Mouse (Mus musculus): Measurements from ENCODE around the gene Slc22a2. TPM values are rescaled to one million over a fixed set of nuclear protein-coding genes. Genes with fewer than 3 reads are reported as not detected.
"Not testable (repeated sequence)": the region's sequence is repeated elsewhere in the genome, so short reads cannot be mapped to it uniquely, and the experiment has no call there.

The Slc22a2 gene
- total and polyA plus RNA-seq, 2 experiments from 2014 or later = 1.7 to 2.8 TPM

- Histone ChIP-seq H3K9ac (no peak overlapping the region), H3K9me3 (ENCODE audit: low read length) (no peaks in the 10 kb centered on the region), H3K4me1 (ENCODE audit: insufficient read depth) (no peaks in the 10 kb centered on the region), H3K36me3 (ENCODE audit: insufficient read depth) (no peaks in the 10 kb centered on the region), H3K4me2 (ENCODE audit: low read depth) (no peak overlapping the region), H3K27me3 (ENCODE audit: insufficient read depth, low read length) (no peaks in the 10 kb centered on the region), H3K27ac (ENCODE audit: low read depth, low read length) (no peak overlapping the region), H3K4me3 (ENCODE audit: low read depth, low read length) (no peak overlapping the region)
- no peak for DNase-seq
- WGBS = 88% methylated on average over 5 of the region's 5 CpGs
- no peak for ATAC-seq
- no peak for TF ChIP-seq CTCF (IDR thresholded peaks at IDR 0.05; ENCODE audit: low read depth)
Measured at GRCm38 (mm10) chr17:12671029-12671605, 87.2 kb downstream of the Slc22a2 start.

- Histone ChIP-seq H3K27ac (ENCODE audit: low read depth, low read length) (no peak overlapping the region), H3K9me3 (ENCODE audit: low read length) (no peaks in the 10 kb centered on the region), H3K4me2 (ENCODE audit: low read depth) (no peak overlapping the region), H3K4me1 (ENCODE audit: insufficient read depth) (no peaks in the 10 kb centered on the region), H3K36me3 (ENCODE audit: insufficient read depth) (no peaks in the 10 kb centered on the region), H3K9ac (no peak overlapping the region), H3K4me3 (ENCODE audit: low read depth, low read length) (no peak overlapping the region), H3K27me3 (ENCODE audit: insufficient read depth, low read length) (no peaks in the 10 kb centered on the region)
- DNase-seq (no peak), ATAC-seq (no peak)
- TF ChIP-seq CTCF (IDR thresholded peaks at IDR 0.05; ENCODE audit: low read depth) = no peak
- WGBS = 79% methylated on average over 7 of the region's 7 CpGs
Measured at GRCm38 (mm10) chr17:12672285-12672790, 88.4 kb downstream of the Slc22a2 start.

GRCm38 (mm10) chr17:12673871-12674270 lies 89.9 kb downstream of the Slc22a2 start:
- 62% methylated on average over 3 of the region's 3 CpGs for WGBS

GRCm38 (mm10) chr17:12674980-12675379 lies 91.0 kb downstream of the Slc22a2 start:
- not testable (repeated sequence) for H3K4me2 ChIP-seq (ENCODE audit: low read depth); ATAC-seq; H3K27ac ChIP-seq (ENCODE audit: low read depth, low read length); H3K9ac ChIP-seq; H3K9me3 ChIP-seq (ENCODE audit: low read length); H3K27me3 ChIP-seq (ENCODE audit: insufficient read depth, low read length); DNase-seq; H3K36me3 ChIP-seq (ENCODE audit: insufficient read depth); H3K4me1 ChIP-seq (ENCODE audit: insufficient read depth); H3K4me3 ChIP-seq (ENCODE audit: low read depth, low read length)
- 91% methylated on average over 7 of the region's 7 CpGs for WGBS

More at GRCm38 (mm10) chr17:12673871-12674270, 89.9 kb downstream of the Slc22a2 start:
- Histone ChIP-seq H3K4me1 (ENCODE audit: insufficient read depth) (no peaks in the 10 kb centered on the region), H3K27ac (ENCODE audit: low read depth, low read length) (no peak overlapping the region), H3K9me3 (ENCODE audit: low read length) (no peaks in the 10 kb centered on the region), H3K27me3 (ENCODE audit: insufficient read depth, low read length) (no peaks in the 10 kb centered on the region), H3K36me3 (ENCODE audit: insufficient read depth) (no peaks in the 10 kb centered on the region), H3K4me3 (ENCODE audit: low read depth, low read length) (no peak overlapping the region), H3K9ac (no peak overlapping the region), H3K4me2 (ENCODE audit: low read depth) (no peak overlapping the region)
- ATAC-seq = no peak
- TF ChIP-seq CTCF (IDR thresholded peaks at IDR 0.05; ENCODE audit: low read depth) = no peak
- DNase-seq = no peak

GRCm38 (mm10) chr17:12675646-12676045 lies 91.7 kb downstream of the Slc22a2 start, which contains the start of gene Slc22a1:
TSS of gene Slc22a1 (minus strand) at chr17:12675829.
- WGBS = 75% methylated on average over 7 of the region's 7 CpGs
- Histone ChIP-seq H3K9ac (no peak within 1 kb of the TSS), H3K9me3 (ENCODE audit: low read length) (no peaks in the 10 kb centered on the region), H3K27ac (ENCODE audit: low read depth, low read length) (no peak within 1 kb of the TSS), H3K36me3 (ENCODE audit: insufficient read depth) (no peaks in the 10 kb centered on the region), H3K4me2 (ENCODE audit: low read depth) (no peak within 1 kb of the TSS), H3K27me3 (ENCODE audit: insufficient read depth, low read length) (no peaks in the 10 kb centered on the region), H3K4me3 (ENCODE audit: low read depth, low read length) (no peak within 1 kb of the TSS), H3K4me1 (ENCODE audit: insufficient read depth) (no peaks in the 10 kb centered on the region)
- no peak for ATAC-seq
- no peak for TF ChIP-seq CTCF (IDR thresholded peaks at IDR 0.05; ENCODE audit: low read depth)
- no peak for DNase-seq

- DNase-seq (no peak), ATAC-seq (no peak)
- Histone ChIP-seq H3K4me2 (ENCODE audit: low read depth) (no peak overlapping the region), H3K9me3 (ENCODE audit: low read length) (no peaks in the 10 kb centered on the region), H3K36me3 (ENCODE audit: insufficient read depth) (no peaks in the 10 kb centered on the region), H3K27ac (ENCODE audit: low read depth, low read length) (no peak overlapping the region), H3K4me1 (ENCODE audit: insufficient read depth) (no peaks in the 10 kb centered on the region), H3K9ac (no peak overlapping the region), H3K4me3 (ENCODE audit: low read depth, low read length) (no peak overlapping the region), H3K27me3 (ENCODE audit: insufficient read depth, low read length) (no peaks in the 10 kb centered on the region)
- TF ChIP-seq CTCF (IDR thresholded peaks at IDR 0.05; ENCODE audit: low read depth) = no peak
Measured at GRCm38 (mm10) chr17:12677139-12677538, 93.2 kb downstream of the Slc22a2 start.

Other genes starting within 250 kb of the Slc22a2 start
- gene Plg, start 205.5 kb upstream of the Slc22a2 start, total RNA-seq (2014; rRNA removed) = not detected in 2 replicates
- gene Plg, start 205.5 kb upstream of the Slc22a2 start, polyA plus RNA-seq (2015; fragmentation: Nextera tagmentation; extraction: Ambion mirVana) = 0.19 TPM in 1 of 2 replicates, not detected in the other
- gene Slc22a3, start 76.4 kb upstream of the Slc22a2 start, total RNA-seq (2014; rRNA removed) = 1.5 and 2.5 TPM in 2 replicates
- 1.3 and 2.1 TPM in 2 replicates for gene Slc22a3, start 76.4 kb upstream of the Slc22a2 start, polyA plus RNA-seq (2015; fragmentation: Nextera tagmentation; extraction: Ambion mirVana)
- not detected in 2 replicates for gene Slc22a1, start 91.7 kb downstream of the Slc22a2 start, total RNA-seq (2014; rRNA removed)
- gene Slc22a1, start 91.7 kb downstream of the Slc22a2 start, polyA plus RNA-seq (2015; fragmentation: Nextera tagmentation; extraction: Ambion mirVana) = not detected in 2 replicates
- 27.2 and 36.0 TPM in 2 replicates for gene Igf2r, start 185.5 kb downstream of the Slc22a2 start, total RNA-seq (2014; rRNA removed)
- gene Igf2r, start 185.5 kb downstream of the Slc22a2 start, polyA plus RNA-seq (2015; fragmentation: Nextera tagmentation; extraction: Ambion mirVana) = 3.0 and 4.6 TPM in 2 replicates

Measured in forebrain, postnatal 0 days (tissue).